Mouse (Mus musculus) cortical plate, adult 2 months (tissue): Measurements from ENCODE around the gene Glb1.

Experiments
- CTCF ChIP-seq: fragments of 200-500 bp; IDR thresholded peaks from 2 replicates; pipeline ENCODE4 v1.5.1; 2011; ENCODE audit warnings: mild to moderate bottlenecking, control low read depth, low read length; ENCODE audit not compliant: insufficient read depth; ENCODE audit errors: extremely low read depth
- POLR2A ChIP-seq: fragments of 200-500 bp; IDR thresholded peaks from 2 replicates; pipeline ENCODE4 v1.6.1; 2011; ENCODE audit warnings: mild to moderate bottlenecking, low read length, control low read depth; ENCODE audit not compliant: insufficient read depth; ENCODE audit errors: extremely low read depth

- TF ChIP-seq CTCF: no peak
- TF ChIP-seq POLR2A: no peak
These were observed 67.8 kb downstream of the Glb1 start for GRCm38 (mm10) chr9:114468701-114469100.
